Mouse (Mus musculus) hindbrain, embryonic 10.5 days (tissue): ENCODE measurements around the gene Mepe. TPM values are rescaled to one million over a fixed set of nuclear protein-coding genes. Genes with fewer than 3 reads are reported as not detected.

Experiments
- polyA plus RNA-seq: library from polyadenylated mRNA; unstranded; fragments of >200 nt; fragmentation: Nextera tagmentation; extraction: Ambion mirVana; gene quantifications from 2 replicates; pipeline ENCODE4 v1.2.1, GENCODE M21; 2016

Gene Mepe
- polyA plus RNA-seq, 1 experiment from 2014 or later = not detected

Other genes with a start within 250 kb of the Mepe start
- not detected in 2 replicates for gene Gm17660, start 247.7 kb upstream of the Mepe start, polyA plus RNA-seq
- 40.6 and 45.9 TPM in 2 replicates for gene Sparcl1, start 211.6 kb upstream of the Mepe start, polyA plus RNA-seq
- not detected in 2 replicates for gene Dspp, start 154.6 kb upstream of the Mepe start, polyA plus RNA-seq
- gene Dmp1, start 122.7 kb upstream of the Mepe start, polyA plus RNA-seq = 0.35 and 0.41 TPM in 2 replicates
- gene Ibsp, start 26.2 kb upstream of the Mepe start, polyA plus RNA-seq = 0.12 TPM in 1 of 2 replicates, not detected in the other
- gene Spp1, start 109.8 kb downstream of the Mepe start, polyA plus RNA-seq = 11.4 and 15.7 TPM in 2 replicates
- 7.7 and 8.0 TPM in 2 replicates for gene Pkd2, start 134.1 kb downstream of the Mepe start, polyA plus RNA-seq
- 11.9 and 13.0 TPM in 2 replicates for gene BC005561, start 183.0 kb downstream of the Mepe start, polyA plus RNA-seq